Comparison of ENCODE assay signal across 8 mouse cellular contexts in genomic region chr2:31670551-31671035, GRCm38 (mm10). TPM values are rescaled to one million over a fixed set of nuclear protein-coding genes. Genes with fewer than 3 reads are reported as not detected.
DNase-seq lines count a peak whose midpoint lies in the region; ATAC-seq and TF ChIP-seq lines count a peak whose summit lies in the region.

Exosc2 (plus strand) TSS chr2:31670715.

- peak; percentile 87 for DNase-seq in G1E (ENCODE audit: low spot score)
- peak; percentile 90 to 92 for DNase-seq in cerebellum, adult 18-20 months
- peak; percentile 86 to 88 for DNase-seq in heart, postnatal 36 days
- DNase-seq in layer of hippocampus, adult 2 months (ENCODE audit: low spot score in 2 of 2), result peak; percentile 85 to 92
- DNase-seq in lung, embryonic 14.5 days, result peak; percentile 98
- DNase-seq in thymus, adult 2 months, result peak; percentile 88

- peaks cover 45% of the 10 kb centered on the region for H3K4me1 ChIP-seq in G1E (ENCODE audit: insufficient read depth, low read depth, low read length)
- peaks cover 15% of the 10 kb centered on the region for H3K4me1 ChIP-seq in forebrain, embryonic 16.5 days (replicated peaks; ENCODE audit: control insufficient read depth, insufficient read depth, low read length)
- H3K4me1 ChIP-seq in lung, embryonic 14.5 days (ENCODE audit: insufficient read depth), result 0 out of 2 replicates have a peak, but pooled peaks cover 2% of the 10 kb centered on the region
- H3K4me1 ChIP-seq in olfactory bulb, adult 2 months (ENCODE audit: control insufficient read depth, insufficient read depth, low read length), result 0 out of 2 replicates have a peak, but pooled peaks cover 4% of the 10 kb centered on the region
- peaks cover 4% of the 10 kb centered on the region for H3K4me1 ChIP-seq in thymus, adult 2 months (replicated peaks; ENCODE audit: control insufficient read depth, insufficient read depth, low read length)

- ATAC-seq in G1E (ENCODE audit: extremely low read depth, insufficient number of reproducible peaks, low FRiP score, poor library complexity, severe bottlenecking), result peak; percentile 87
- peak; percentile 99 for ATAC-seq in forebrain, embryonic 16.5 days
- peak; percentile 98 for ATAC-seq in lung, embryonic 14.5 days (ENCODE audit: insufficient read depth)

- peak within 1 kb of the TSS; percentile 86 for H3K9ac ChIP-seq in forebrain, embryonic 16.5 days (replicated peaks; ENCODE audit: low read depth, low read length)
- H3K9ac ChIP-seq in lung, embryonic 14.5 days, result peak within 1 kb of the TSS; percentile 86

- peak; percentile 92 for TF ChIP-seq POLR2A in olfactory bulb, adult 2 months (IDR thresholded peaks at IDR 0.05; ENCODE audit: insufficient read depth, low read depth, low read length)
- TF ChIP-seq POLR2A in thymus, adult 2 months (IDR thresholded peaks at IDR 0.05; ENCODE audit: control insufficient read depth, extremely low read depth, insufficient read depth, low read length, poor library complexity), result peak; percentile 85

- 1% methylated on average over 27 of the region's 27 CpGs for WGBS in forebrain, embryonic 16.5 days
- 1% methylated on average over 27 of the region's 27 CpGs for WGBS in lung, embryonic 14.5 days
- WGBS in olfactory bulb, adult 2 months, result under 1% methylated on average over 27 of the region's 27 CpGs
- 1% methylated on average over 27 of the region's 27 CpGs for WGBS in thymus, adult 2 months

- peak within 1 kb of the TSS; percentile 80 for H3K4me2 ChIP-seq in forebrain, embryonic 16.5 days (ENCODE audit: low read length)
- H3K4me2 ChIP-seq in lung, embryonic 14.5 days, result peak within 1 kb of the TSS; percentile 89

- H3K9me3 ChIP-seq in G1E (replicated peaks), result no peaks in the 10 kb centered on the region
- H3K9me3 ChIP-seq in forebrain, embryonic 16.5 days (ENCODE audit: control insufficient read depth, low read length), result no peaks in the 10 kb centered on the region
- H3K9me3 ChIP-seq in lung, embryonic 14.5 days (ENCODE audit: low read depth, low read length), result no peaks in the 10 kb centered on the region

- intact Hi-C loops in heart, postnatal 36 days (cut with DNase I), result no loop called here

- H3K27ac ChIP-seq in forebrain, embryonic 16.5 days (ENCODE audit: low read length), result peak within 1 kb of the TSS; percentile 41; the same call in 1 of the 2 replicates
- H3K27ac ChIP-seq in layer of hippocampus, adult 2 months, result peak within 1 kb of the TSS; percentile 84
- peak within 1 kb of the TSS; percentile 74 for H3K27ac ChIP-seq in lung, embryonic 14.5 days (ENCODE audit: low read depth)
- H3K27ac ChIP-seq in olfactory bulb, adult 2 months (ENCODE audit: insufficient read depth, low read depth, low read length), result no peak within 1 kb of the TSS
- no peak within 1 kb of the TSS for H3K27ac ChIP-seq in thymus, adult 2 months (ENCODE audit: control insufficient read depth, insufficient read depth, low read length)

- H3K4me3 ChIP-seq in G1E (ENCODE audit: low read depth, low read length), result peak within 1 kb of the TSS; percentile 79
- peak within 1 kb of the TSS; percentile 88 for H3K4me3 ChIP-seq in forebrain, embryonic 16.5 days (replicated peaks; ENCODE audit: low read length)
- peak within 1 kb of the TSS; percentile 86 for H3K4me3 ChIP-seq in layer of hippocampus, adult 2 months
- H3K4me3 ChIP-seq in lung, embryonic 14.5 days (ENCODE audit: low read depth, low read length), result peak within 1 kb of the TSS; percentile 83
- H3K4me3 ChIP-seq in olfactory bulb, adult 2 months (ENCODE audit: insufficient read depth, low read depth, low read length), result peak within 1 kb of the TSS; percentile 83
- H3K4me3 ChIP-seq in thymus, adult 2 months (ENCODE audit: control insufficient read depth, insufficient read depth, low read length), result peak within 1 kb of the TSS; percentile 65

- H3K27me3 ChIP-seq in G1E (ENCODE audit: insufficient read depth, low read length), result no peaks in the 10 kb centered on the region
- H3K27me3 ChIP-seq in forebrain, embryonic 16.5 days (replicated peaks; ENCODE audit: control insufficient read depth, insufficient read depth, low read length), result no peaks in the 10 kb centered on the region
- no peaks in the 10 kb centered on the region for H3K27me3 ChIP-seq in lung, embryonic 14.5 days (ENCODE audit: insufficient read depth, low read length)
- H3K27me3 ChIP-seq in thymus, adult 2 months (ENCODE audit: control insufficient read depth, insufficient read depth, low read length), result no peaks in the 10 kb centered on the region

- H3K36me3 ChIP-seq in G1E (replicated peaks), result peaks cover 37% of the 10 kb centered on the region
- peaks cover 4% of the 10 kb centered on the region for H3K36me3 ChIP-seq in forebrain, embryonic 16.5 days (ENCODE audit: control insufficient read depth, insufficient read depth)
- H3K36me3 ChIP-seq in lung, embryonic 14.5 days (ENCODE audit: insufficient read depth), result peaks cover 32% of the 10 kb centered on the region
- peaks cover 14% of the 10 kb centered on the region for H3K36me3 ChIP-seq in thymus, adult 2 months (ENCODE audit: control insufficient read depth, insufficient read depth, low read length)

- no peak for TF ChIP-seq CTCF in G1E (IDR thresholded peaks at IDR 0.05; ENCODE audit: low read depth, low read length)
- no peak for TF ChIP-seq CTCF in layer of hippocampus, adult 2 months (conservative IDR thresholded peaks at IDR 0.05)
- TF ChIP-seq CTCF in lung, embryonic 14.5 days (IDR thresholded peaks at IDR 0.05; ENCODE audit: low read depth), result no peak
- TF ChIP-seq CTCF in olfactory bulb, adult 2 months (IDR thresholded peaks at IDR 0.05; ENCODE audit: insufficient read depth, low read depth, low read length), result no peak
- TF ChIP-seq CTCF in thymus, adult 2 months (IDR thresholded peaks at IDR 0.05; ENCODE audit: borderline replicate concordance, control insufficient read depth, extremely low read depth, insufficient read depth, low read length, poor library complexity), result no peak

RNA-seq across cellular contexts. Expression of gene Exosc2, which starts in this region (rescaled TPM):
- total RNA-seq in G1E (2014; fragmentation: Nextera tagmentation) (62.5 and 65.4 TPM in 2 replicates), G1E (2017) (68.8 and 70.3 TPM in 2 replicates)
- polyA plus RNA-seq in G1E (2012), result 18.7 and 26.2 TPM in 2 replicates
- 42.3 and 44.0 TPM in 2 replicates for polyA plus RNA-seq in forebrain, embryonic 16.5 days (2015; fragmentation: Nextera tagmentation; extraction: Ambion mirVana)
- 10 to 100 TPM in 1 of 2 experiments, 1 to 10 TPM in 1; 9.4 to 10.7 TPM for total RNA-seq in heart, postnatal 36 days (2021)
- 10 to 100 TPM; 23.2 to 25.2 TPM for total RNA-seq in layer of hippocampus, adult 2 months (2021)
- 65.5 and 70.4 TPM in 2 replicates for polyA plus RNA-seq in lung, embryonic 14.5 days (2014; fragmentation: Nextera tagmentation; extraction: Ambion mirVana)
- not detected in 2 replicates for polyA plus RNA-seq in olfactory bulb, adult 2 months (2012; ENCODE audit: insufficient read depth, insufficient read length, low replicate concordance, missing spikeins)
- polyA plus RNA-seq in thymus, adult 2 months (2012; rRNA removed), result 24.2 and 27.9 TPM in 2 replicates

Comparison
In these comparisons a context has a peak if more than half of its experiments do, and no peak if none do; other contexts are left out.
1. H3K27ac ChIP-seq: peak in forebrain, embryonic 16.5 days (single experiment), layer of hippocampus, adult 2 months (single experiment) and lung, embryonic 14.5 days (single experiment); none in olfactory bulb, adult 2 months (single experiment) and thymus, adult 2 months (single experiment).
2. Peak in every context shown above with its lines, with median percentiles within 50 percentile points of each other: ATAC-seq, DNase-seq and H3K4me3 ChIP-seq.